Comparison of ENCODE assay signal across 12 mouse cellular contexts in the genomic region with DNA sequence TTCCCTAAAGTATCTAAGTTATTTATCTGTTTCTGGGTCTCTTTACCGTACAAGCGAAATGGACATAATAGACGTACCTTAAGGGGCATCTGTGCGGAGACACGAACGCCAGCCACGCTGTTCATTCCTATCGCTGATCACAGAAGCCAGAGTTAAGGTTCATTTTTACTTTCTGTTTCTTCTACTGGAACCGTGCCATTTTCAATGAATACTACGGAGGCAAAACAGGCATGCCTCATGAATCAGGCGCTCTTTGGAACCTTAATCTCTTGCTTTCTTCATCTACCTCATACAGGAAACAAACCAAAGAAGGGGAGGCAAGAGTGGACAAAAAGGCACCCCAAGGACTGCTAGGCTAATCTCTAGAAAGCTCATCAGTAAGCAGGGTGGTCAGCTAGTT.
A peak's percentile ranks its signal among the peaks of the same experiment; 100 is the strongest.
DNase-seq lines count a peak whose midpoint lies in the region; ATAC-seq and TF ChIP-seq lines count a peak whose summit lies in the region.
"Had no signal": no experiment of that assay in that cellular context is flagged by ENCODE, and none has a peak within 500 bp of the region (broad histone marks: within the 10 kb centered on the region; RNA-seq: fewer than 3 reads in every experiment).

No protein-coding gene starts in this region.

- no peak overlapping the region for H3K4me3 ChIP-seq in small intestine, adult 2 months (ENCODE audit: low read depth, low read length)
- H3K4me3 ChIP-seq: hindbrain, embryonic 10.5 days; limb, embryonic 10.5 days had no signal

- H3K27me3 ChIP-seq in small intestine, adult 2 months (ENCODE audit: control insufficient read depth, insufficient read depth, low read length), result no peaks in the 10 kb centered on the region

- no peak for TF ChIP-seq CTCF in small intestine, adult 2 months (IDR thresholded peaks at IDR 0.05; ENCODE audit: extremely low read depth, insufficient read length, insufficient replicate concordance, low read depth, low read length)

- WGBS in small intestine, adult 2 months, result 16% methylated on average over 11 of the region's 11 CpGs

- ATAC-seq in activated CD4-positive, CD25-positive, alpha-beta regulatory T cell, adult 4 months, result peak; percentile 40

- DNase-seq in kidney, adult 9 months, result peak; percentile 60
- no peak for DNase-seq in kidney, postnatal 25 days
- peak; percentile 75 for DNase-seq in induced T-regulatory cell, adult 2 months (ENCODE audit: low read depth)
- DNase-seq in ovary, postnatal 14 days (ENCODE audit: low spot score), result no peak
- no peak for DNase-seq in urinary bladder, adult 18-20 months (ENCODE audit: low spot score in 2 of 2)
- DNase-seq: cerebellum, postnatal 25 days; liver, postnatal 0 days; thymus, postnatal 36 days had no signal

- H3K36me3 ChIP-seq in small intestine, adult 2 months (ENCODE audit: control insufficient read depth, insufficient read depth, low read length), result no peaks in the 10 kb centered on the region
- H3K36me3 ChIP-seq: hindbrain, embryonic 10.5 days; limb, embryonic 10.5 days had no signal

- peak overlapping the region; percentile 100 for H3K27ac ChIP-seq in small intestine, adult 2 months (ENCODE audit: insufficient read depth, low read depth, low read length)
- H3K27ac ChIP-seq: hindbrain, embryonic 10.5 days; limb, embryonic 10.5 days had no signal

- peaks cover 28% of the 10 kb centered on the region; the same call in 1 of the 2 replicates for H3K4me1 ChIP-seq in small intestine, adult 2 months (ENCODE audit: control insufficient read depth, insufficient read depth, insufficient read length, low read length)

- no peak for TF ChIP-seq POLR2A in small intestine, adult 2 months (IDR thresholded peaks at IDR 0.05; ENCODE audit: low read depth, low read length)

Comparison
In these comparisons a context has a peak if more than half of its experiments do, and no peak if none do; other contexts are left out.
1. DNase-seq: peak in kidney, adult 9 months (single experiment) and induced T-regulatory cell, adult 2 months (single experiment); none in kidney, postnatal 25 days (0 of 2), ovary, postnatal 14 days (single experiment) and urinary bladder, adult 18-20 months (0 of 2).